Mouse (Mus musculus) lung, postnatal 36 days (tissue): Measurements from ENCODE around the gene Senp1.
A peak's percentile ranks its signal among the peaks of the same experiment; 100 is the strongest.

Source experiments
- DNase-seq: peaks from one replicate; pipeline ENCODE4 v3.0.0; 2022; ENCODE audit warnings: mixed read lengths

Senp1 gene

DNA sequence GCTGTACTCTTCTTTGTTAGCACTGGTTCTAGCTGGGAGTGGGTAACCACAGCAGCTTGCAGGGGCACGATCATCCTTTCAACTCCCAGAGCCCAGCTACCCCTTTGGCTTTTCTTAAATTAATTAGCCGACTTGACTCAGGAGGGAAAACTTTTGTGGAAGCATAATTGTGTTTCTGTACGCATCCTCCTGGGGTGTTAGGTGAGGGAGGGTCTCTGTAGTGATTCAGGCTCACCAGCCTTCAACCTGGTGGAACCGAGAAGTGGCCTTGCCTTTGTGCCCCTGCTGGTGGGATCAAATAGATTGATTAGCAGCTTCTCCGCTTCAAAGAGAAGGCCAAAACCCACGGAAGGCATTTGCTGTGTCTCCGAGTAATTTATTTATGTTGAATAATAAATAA lies 93.6 kb downstream of the Senp1 start:
- no peak for DNase-seq

GRCm38 (mm10) chr15:97999546-97999945 lies 94.0 kb downstream of the Senp1 start:
- no peak for DNase-seq

GRCm38 (mm10) chr15:97996716-97997256 lies 96.8 kb downstream of the Senp1 start:
- DNase-seq: peak; percentile 12

GRCm38 (mm10) chr15:97992712-97993286 lies 100.7 kb downstream of the Senp1 start:
- peak; percentile 90 for DNase-seq

DNA sequence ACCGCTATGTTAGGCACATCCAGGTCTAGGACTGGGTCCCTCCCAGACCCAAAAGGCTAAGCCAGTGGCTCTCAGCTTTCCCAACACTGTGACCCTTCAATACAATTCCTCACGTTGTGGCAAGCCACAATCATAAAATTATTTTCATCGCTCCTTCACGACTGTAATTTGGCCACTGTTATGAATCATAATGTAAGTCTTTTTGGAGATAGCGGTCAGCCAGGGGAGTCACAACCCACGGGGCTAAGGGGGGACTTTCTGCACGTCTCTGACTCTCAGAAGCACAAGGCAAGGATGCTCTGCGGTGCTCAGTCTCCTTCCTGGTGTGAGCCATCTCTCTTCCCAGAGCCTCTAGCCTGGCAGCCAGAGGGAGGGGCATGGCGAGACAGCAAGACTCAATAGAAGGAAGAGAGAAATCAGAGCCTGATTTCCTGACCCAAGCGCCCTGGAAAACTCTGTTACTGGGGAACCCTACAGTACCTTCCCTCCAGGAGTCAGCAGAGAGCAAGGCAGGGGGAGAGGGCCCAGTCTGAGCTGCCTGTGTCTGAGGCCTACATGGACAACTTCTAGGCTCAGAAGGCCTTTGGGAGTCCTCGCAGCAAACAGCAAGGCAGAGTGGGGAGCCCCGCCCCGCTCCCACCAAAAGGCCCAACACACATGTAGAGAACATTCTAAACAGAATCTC lies 101.4 kb downstream of the Senp1 start:
- no peak for DNase-seq

DNA sequence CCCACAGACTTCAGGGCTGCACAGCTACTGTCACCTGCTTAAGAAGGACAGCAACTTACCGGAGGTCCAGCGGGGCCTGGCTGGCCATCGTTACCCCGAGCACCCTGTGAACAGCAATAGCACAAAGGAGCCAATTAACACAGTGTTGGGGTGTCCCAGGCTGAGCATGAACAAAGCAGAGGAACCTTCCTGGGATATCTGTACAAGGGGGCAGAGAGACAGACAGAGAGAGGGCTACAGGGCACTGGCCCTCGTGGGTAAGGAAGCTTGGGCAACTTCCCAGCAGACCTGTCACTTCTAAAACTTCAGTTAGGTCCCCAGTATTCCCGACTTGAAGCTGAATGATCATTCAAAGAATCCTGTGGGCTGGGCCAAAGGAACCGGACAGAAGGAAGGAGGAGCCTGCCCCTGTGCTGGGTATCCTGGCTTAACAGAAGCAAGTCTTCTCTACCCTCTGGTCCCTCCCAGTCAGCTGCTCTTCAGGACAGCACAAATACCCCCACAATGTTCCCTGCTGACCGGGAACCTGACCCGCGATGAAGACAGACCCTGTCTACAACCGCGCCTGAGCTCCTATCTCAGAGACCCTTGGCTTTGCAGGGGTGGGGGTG lies 102.2 kb downstream of the Senp1 start:
- DNase-seq: no peak

GRCm38 (mm10) chr15:97990721-97991120 lies 102.8 kb downstream of the Senp1 start:
- DNase-seq: no peak

- no peak for DNase-seq
These were observed 103.4 kb downstream of the Senp1 start for GRCm38 (mm10) chr15:97990124-97990523.

- DNase-seq: no peak
These were observed 104.0 kb downstream of the Senp1 start for GRCm38 (mm10) chr15:97989544-97989943.
